Mouse (Mus musculus) ES-E14 (cell line): ENCODE data around the gene Prn. TPM values are rescaled to one million over a fixed set of nuclear protein-coding genes. Genes with fewer than 3 reads are reported as not detected.

ENCODE experiments used
- DNase-seq: peaks from one replicate; pipeline ENCODE4 v3.0.0-alpha.2; 2013; ENCODE audit warnings: low read depth, low spot score
- H3K27ac ChIP-seq: 2 replicates; pipeline ENCODE4 v1.5.1; 2012; ENCODE audit warnings: low read depth, mild to moderate bottlenecking, low read length, moderate library complexity, mixed read lengths; ENCODE audit not compliant: poor library complexity, insufficient read depth, severe bottlenecking
- H3K36me3 ChIP-seq: 2 replicates; pipeline ENCODE4 v1.6.1; 2012; ENCODE audit warnings: mild to moderate bottlenecking, low read length, moderate library complexity, mixed read lengths; ENCODE audit not compliant: control insufficient read depth, poor library complexity, insufficient read depth, severe bottlenecking
- H3K4me1 ChIP-seq, 2 experiments: fragments of 150-350 bp in 1 of 2; sonication (generic) in 1 of 2; 2 replicates each; pipeline ENCODE4 v1.6.1; 2012; ENCODE audit warnings: low read length in 2 of 2, mild to moderate bottlenecking in 1 of 2, mixed read lengths in 1 of 2; ENCODE audit not compliant: control insufficient read depth in 2 of 2, insufficient read depth in 2 of 2, poor library complexity in 1 of 2
- H3K4me3 ChIP-seq, 2 experiments: fragments of 150-350 bp in 1 of 2; sonication (generic) in 1 of 2; 2 replicates each; pipeline ENCODE4 v1.5.1; 2012; ENCODE audit warnings: low read length in 2 of 2, low read depth in 1 of 2, mild to moderate bottlenecking in 1 of 2, mixed read lengths in 1 of 2; ENCODE audit not compliant: insufficient read depth in 1 of 2, poor library complexity in 1 of 2, severe bottlenecking in 1 of 2
- H3K9ac ChIP-seq: 2 replicates; pipeline ENCODE4 v1.6.1; 2012; ENCODE audit warnings: low read depth, mild to moderate bottlenecking, low read length, mixed read lengths; ENCODE audit not compliant: poor library complexity, insufficient read depth, severe bottlenecking
- H3K9me3 ChIP-seq: fragments of 150-350 bp; sonication (generic); 2 replicates; pipeline ENCODE4 v1.6.1; 2012; ENCODE audit warnings: low read depth, mild to moderate bottlenecking, low read length; ENCODE audit not compliant: control insufficient read depth, insufficient read depth
- CHD2 ChIP-seq: IDR thresholded peaks from 2 replicates; pipeline ENCODE4 v1.6.1; 2014; ENCODE audit warnings: mild to moderate bottlenecking, low read depth, low read length, inconsistent platforms
- HCFC1 ChIP-seq: IDR thresholded peaks from 2 replicates; pipeline ENCODE4 v1.6.1; 2012; ENCODE audit warnings: low read length, inconsistent platforms, borderline replicate concordance; ENCODE audit not compliant: insufficient read depth
- MAFK ChIP-seq: IDR thresholded peaks from 2 replicates; pipeline ENCODE4 v1.6.1; 2014; ENCODE audit warnings: mild to moderate bottlenecking, low read depth, low read length, inconsistent platforms; ENCODE audit not compliant: insufficient read depth
- ZC3H11A ChIP-seq: IDR thresholded peaks from 2 replicates; pipeline ENCODE4 v1.6.1; 2012; ENCODE audit warnings: low read depth, mild to moderate bottlenecking, inconsistent platforms, low read length, borderline replicate concordance
- ZNF384 ChIP-seq: IDR thresholded peaks from 2 replicates; pipeline ENCODE4 v1.6.1; 2012; ENCODE audit warnings: low read depth, low read length, inconsistent platforms
- in situ Hi-C, 2 experiments: fragments of 600-800 bp; cut with MboI; formaldehyde crosslinking; loops; one replicate each; pipeline ENCODE4 v1.15.1; 2025; ENCODE audit warnings: low sequenced_read_pairs in 2 of 2, inconsistent platforms in 1 of 2; ENCODE audit not compliant: unreplicated experiment in 2 of 2
- total RNA-seq: library from RNA; depleted of rRNA; stranded (reverse); fragments of 300-350 nt; gene quantifications from 2 replicates; pipeline ENCODE4 v1.2.3, GENCODE M21; 2012

The Prn gene
- total RNA-seq, 1 experiment: not detected

DNA sequence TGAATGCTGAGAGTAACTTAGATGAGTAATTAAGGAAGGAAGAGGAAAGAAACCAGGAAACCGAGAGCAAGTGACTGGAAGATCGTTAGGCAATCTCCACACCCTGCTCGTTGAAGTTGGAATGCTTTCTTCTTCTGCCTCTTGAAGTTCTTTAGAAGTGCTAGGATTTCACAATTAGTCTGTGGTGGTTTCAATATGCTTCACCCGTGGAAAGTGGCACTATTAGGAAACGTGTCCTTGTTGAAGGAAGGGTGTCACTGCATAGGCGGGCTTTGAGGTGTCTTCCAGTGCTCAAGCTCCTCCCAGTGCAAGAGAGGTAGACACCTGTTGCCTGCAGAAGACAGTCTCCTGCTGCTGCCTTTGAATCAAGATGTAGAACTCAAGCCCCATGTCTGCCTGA is 4.0 kb upstream of the Prn start:
- Histone ChIP-seq H3K27ac (no peak overlapping the region), H3K4me1 (peaks cover 3 to 4% of the 10 kb centered on the region in 2 experiments; a peak in 2 of 4 replicates), H3K9ac (no peak overlapping the region), H3K36me3 (no peaks in the 10 kb centered on the region), H3K4me3 (no peak overlapping the region), H3K9me3 (no peaks in the 10 kb centered on the region)
- DNase-seq: no peak
- in situ Hi-C loops: no loop called here
- no peak for TF ChIP-seq ZC3H11A
- TF ChIP-seq HCFC1: no peak
- TF ChIP-seq ZNF384: no peak
- TF ChIP-seq MAFK: no peak
- TF ChIP-seq CHD2: no peak

DNA sequence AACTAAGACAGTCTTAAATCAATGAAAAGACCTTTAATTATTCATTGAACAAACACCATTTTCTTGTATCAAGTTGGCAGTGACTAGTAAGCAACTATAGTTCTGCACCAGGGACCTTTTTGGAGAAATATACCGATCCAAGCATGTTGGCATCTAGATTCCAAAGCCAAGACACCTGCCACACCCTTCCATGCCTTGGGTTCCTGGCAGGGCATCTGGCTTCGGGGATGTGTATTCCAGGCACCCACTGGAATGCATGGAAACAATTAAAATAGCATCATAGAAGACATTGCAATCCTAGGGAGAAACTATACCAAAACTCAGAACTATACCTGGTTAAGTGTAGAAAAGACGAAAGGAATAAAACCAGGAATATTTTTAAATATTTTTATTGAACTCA is 3.5 kb upstream of the Prn start:
- DNase-seq: no peak
- no peak overlapping the region for H3K27ac ChIP-seq
- TF ChIP-seq MAFK: no peak
- no peak for TF ChIP-seq HCFC1
- TF ChIP-seq ZC3H11A: no peak
- no peak for TF ChIP-seq ZNF384
- no peak for TF ChIP-seq CHD2
- no peak overlapping the region for H3K9ac ChIP-seq
- H3K36me3 ChIP-seq: no peaks in the 10 kb centered on the region
- H3K4me3 ChIP-seq: no peak overlapping the region
- H3K9me3 ChIP-seq: no peaks in the 10 kb centered on the region
- in situ Hi-C loops: no loop called here
- peaks cover 3 to 4% of the 10 kb centered on the region in 2 experiments; a peak in 2 of 4 replicates for H3K4me1 ChIP-seq

DNA sequence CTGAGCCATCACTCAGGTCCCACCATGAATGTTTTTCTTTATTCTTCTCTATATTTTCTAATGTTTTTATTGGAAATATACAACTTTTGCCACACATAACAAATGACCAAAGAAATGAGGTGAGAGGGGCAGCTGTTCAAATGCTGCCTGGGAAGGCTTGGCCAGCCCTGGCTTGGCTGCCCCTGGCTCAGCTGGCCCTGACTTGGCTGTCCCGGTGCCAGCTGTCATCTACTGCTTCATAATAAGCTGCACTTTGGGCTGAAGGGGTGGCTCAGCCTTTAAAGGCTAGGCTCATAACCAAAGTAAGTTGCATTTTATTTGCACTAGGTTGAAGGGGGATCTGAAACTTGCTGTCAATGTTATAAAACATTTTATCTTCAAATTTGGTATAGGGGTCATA is 2.9 kb upstream of the Prn start:
- H3K36me3 ChIP-seq: no peaks in the 10 kb centered on the region
- no peak overlapping the region for H3K9ac ChIP-seq
- no peak for DNase-seq
- H3K4me3 ChIP-seq: no peak overlapping the region
- in situ Hi-C loops: no loop called here
- peaks cover 3 to 4% of the 10 kb centered on the region in 2 experiments; a peak in 2 of 4 replicates for H3K4me1 ChIP-seq
- TF ChIP-seq HCFC1: no peak
- no peak for TF ChIP-seq CHD2
- no peak for TF ChIP-seq MAFK
- TF ChIP-seq ZNF384: no peak
- TF ChIP-seq ZC3H11A: no peak
- no peaks in the 10 kb centered on the region for H3K9me3 ChIP-seq
- no peak overlapping the region for H3K27ac ChIP-seq

DNA sequence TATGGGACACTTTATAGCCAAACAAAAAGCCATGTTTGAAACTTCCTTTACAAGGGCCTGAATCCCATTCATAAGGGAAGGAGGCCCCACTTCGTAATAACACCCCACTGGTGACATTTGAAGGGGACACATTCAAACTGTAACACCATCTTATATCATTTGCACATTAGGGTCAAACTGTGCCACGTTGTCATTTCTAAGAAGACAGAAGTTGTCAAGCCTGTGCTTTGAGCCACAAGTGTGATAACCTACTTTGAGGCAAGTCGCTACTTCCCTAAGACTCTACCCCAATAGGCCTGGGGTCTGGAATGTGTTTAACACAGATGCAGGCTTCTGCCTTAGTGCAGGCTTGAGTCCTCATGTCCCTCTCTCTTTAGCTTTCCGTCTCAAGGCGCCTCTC is 2.4 kb upstream of the Prn start:
- Histone ChIP-seq H3K36me3 (no peaks in the 10 kb centered on the region), H3K9me3 (no peaks in the 10 kb centered on the region), H3K27ac (no peak overlapping the region), H3K9ac (no peak overlapping the region), H3K4me3 (no peak overlapping the region), H3K4me1 (peaks cover 3 to 4% of the 10 kb centered on the region in 2 experiments; a peak in 2 of 4 replicates)
- no peak for DNase-seq
- TF ChIP-seq HCFC1 (no peak), CHD2 (no peak), ZC3H11A (no peak), ZNF384 (no peak), MAFK (no peak)
- in situ Hi-C loops: no loop called here

DNA sequence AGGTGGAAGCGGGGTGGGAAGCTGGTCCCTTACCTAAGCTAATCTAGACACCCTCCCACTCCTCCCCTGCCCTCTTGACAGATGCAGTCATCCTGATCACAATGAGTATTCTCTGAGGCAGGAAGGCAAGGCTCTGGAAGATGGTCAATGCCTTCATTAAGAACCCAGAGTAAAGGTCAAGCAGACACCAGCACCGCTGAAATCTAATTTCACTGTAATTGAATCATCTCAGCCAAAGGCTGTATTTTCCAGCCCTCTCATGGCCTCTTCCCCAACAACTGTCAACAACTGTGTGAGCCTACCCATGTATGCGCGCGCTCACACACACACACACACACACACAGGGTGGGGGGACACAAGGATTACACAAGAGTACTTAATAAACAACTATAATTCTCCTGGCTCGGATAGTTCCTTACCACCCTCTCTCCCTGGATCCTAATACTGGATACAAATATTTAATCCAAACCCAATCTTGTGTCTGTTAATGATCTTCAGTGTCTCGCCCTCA is 1.4 kb upstream of the Prn start:
- Histone ChIP-seq H3K9ac (no peak overlapping the region), H3K36me3 (no peaks in the 10 kb centered on the region; the same call in 1 of the 2 replicates), H3K4me3 (no peak overlapping the region), H3K9me3 (no peaks in the 10 kb centered on the region), H3K4me1 (peaks cover 0 to 4% of the 10 kb centered on the region in 2 experiments; a peak in 1 of 4 replicates), H3K27ac (no peak overlapping the region)
- DNase-seq: no peak
- no peak for TF ChIP-seq MAFK
- TF ChIP-seq HCFC1: no peak
- no peak for TF ChIP-seq ZC3H11A
- no peak for TF ChIP-seq ZNF384
- TF ChIP-seq CHD2: no peak
- in situ Hi-C loops: no loop called here
